In the genomic region with DNA sequence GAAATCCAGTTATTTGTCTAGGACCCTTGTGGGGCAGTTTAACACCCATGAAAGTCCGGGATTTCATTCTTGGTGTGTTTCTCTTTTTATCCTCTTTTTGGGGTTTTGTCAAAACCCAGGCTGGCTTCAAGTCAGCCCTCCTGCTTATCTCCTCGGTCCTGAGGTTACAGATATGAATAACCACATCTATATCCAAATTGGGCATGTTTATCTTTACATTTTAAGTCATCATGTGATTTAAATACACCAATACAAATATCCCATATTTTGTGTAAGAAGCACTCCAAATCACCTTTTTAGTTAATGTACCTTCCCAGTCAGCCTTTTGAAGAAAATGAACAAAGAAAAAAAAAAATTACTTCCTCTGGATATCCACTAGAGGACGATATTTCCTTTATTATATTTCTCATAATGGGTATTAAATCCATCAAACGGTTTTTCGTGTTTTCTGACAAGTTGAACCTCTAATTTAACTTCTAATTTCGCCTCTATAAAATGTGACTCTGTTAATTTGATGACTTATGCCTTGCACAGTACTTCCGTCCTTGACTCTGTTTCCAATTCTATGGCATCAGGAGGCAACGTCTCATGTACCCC, we compare ENCODE assay signal across 8 mouse cellular contexts. TPM values are rescaled to one million over a fixed set of nuclear protein-coding genes. Genes with fewer than 3 reads are reported as not detected.
DNase-seq lines count a peak whose midpoint lies in the region; ATAC-seq and TF ChIP-seq lines count a peak whose summit lies in the region.

No protein-coding gene starts in this region.

- H3K9me3 ChIP-seq in intestine, postnatal 0 days (ENCODE audit: control insufficient read depth), result no peaks in the 10 kb centered on the region
- no peaks in the 10 kb centered on the region for H3K9me3 ChIP-seq in neural tube, embryonic 15.5 days (replicated peaks)

- ATAC-seq in intestine, postnatal 0 days, result no peak
- ATAC-seq in neural tube, embryonic 15.5 days (ENCODE audit: low FRiP score), result no peak

- no peak overlapping the region for H3K27ac ChIP-seq in layer of hippocampus, adult 2 months
- H3K27ac ChIP-seq in intestine, postnatal 0 days (ENCODE audit: low read depth, low read length), result no peak overlapping the region
- H3K27ac ChIP-seq in neural tube, embryonic 15.5 days (replicated peaks), result no peak overlapping the region

- H3K4me1 ChIP-seq in intestine, postnatal 0 days (replicated peaks; ENCODE audit: control insufficient read depth, insufficient read depth, low read length), result peaks cover 2% of the 10 kb centered on the region; the same call in 1 of the 2 replicates
- H3K4me1 ChIP-seq in neural tube, embryonic 15.5 days, result peaks cover 33% of the 10 kb centered on the region

- WGBS in intestine, postnatal 0 days, result 16% methylated on average over 8 of the region's 8 CpGs
- 17% methylated on average over 8 of the region's 8 CpGs for WGBS in neural tube, embryonic 15.5 days

- peak overlapping the region; percentile 98 for H3K4me2 ChIP-seq in intestine, postnatal 0 days (replicated peaks; ENCODE audit: low read depth)
- peak overlapping the region; percentile 100 for H3K4me2 ChIP-seq in neural tube, embryonic 15.5 days

- H3K9ac ChIP-seq in intestine, postnatal 0 days (ENCODE audit: low read depth, low read length), result no peak overlapping the region
- no peak overlapping the region for H3K9ac ChIP-seq in neural tube, embryonic 15.5 days (replicated peaks)

- DNase-seq in layer of hippocampus, adult 2 months (ENCODE audit: low spot score in 2 of 2), result no peak
- DNase-seq in layer of hippocampus, adult 9-10 months (ENCODE audit: low spot score), result no peak
- DNase-seq in embryo, embryonic 10.5 days (ENCODE audit: low spot score), result peak; percentile 77
- DNase-seq in right cerebral cortex, adult 2 months (ENCODE audit: low spot score in 2 of 2), result no peak
- no peak for DNase-seq in yolk sac, embryonic 10.5 days (ENCODE audit: low spot score)
- no peak for DNase-seq in urinary bladder, adult 18-20 months (ENCODE audit: low spot score in 2 of 2)

- H3K27me3 ChIP-seq in intestine, postnatal 0 days (replicated peaks; ENCODE audit: control insufficient read depth, insufficient read depth, low read length), result peaks cover 6% of the 10 kb centered on the region
- H3K27me3 ChIP-seq in neural tube, embryonic 15.5 days (replicated peaks), result peaks cover 19% of the 10 kb centered on the region

- peak; percentile 100 for TF ChIP-seq CTCF in layer of hippocampus, adult 2 months (conservative IDR thresholded peaks at IDR 0.05)
- peak; percentile 81 for TF ChIP-seq CTCF in intestine, postnatal 0 days (IDR thresholded peaks at IDR 0.05; ENCODE audit: low read depth)

- no peaks in the 10 kb centered on the region for H3K36me3 ChIP-seq in intestine, postnatal 0 days (ENCODE audit: control insufficient read depth, insufficient read depth)
- H3K36me3 ChIP-seq in neural tube, embryonic 15.5 days, result no peaks in the 10 kb centered on the region

- peak overlapping the region; percentile 68; the same call in 1 of the 2 replicates for H3K4me3 ChIP-seq in layer of hippocampus, adult 2 months
- H3K4me3 ChIP-seq in intestine, postnatal 0 days (ENCODE audit: low read depth, low read length), result peak overlapping the region; percentile 48
- H3K4me3 ChIP-seq in neural tube, embryonic 15.5 days (replicated peaks), result peak overlapping the region; percentile 68

RNA-seq across cellular contexts. Expression of a gene that starts 1.6 kb away (rescaled TPM):
- 10 to 100 TPM in 1 of 2 experiments, 1 to 10 TPM in 1; 9.5 to 10.3 TPM for total RNA-seq in layer of hippocampus, adult 2 months (2021)
- 3.8 and 3.9 TPM in 2 replicates for polyA plus RNA-seq in intestine, postnatal 0 days (2015; fragmentation: Nextera tagmentation; extraction: Ambion mirVana)
- polyA plus RNA-seq in neural tube, embryonic 15.5 days (2015; fragmentation: Nextera tagmentation; extraction: Ambion mirVana), result 10.8 and 11.5 TPM in 2 replicates
